Mouse (Mus musculus): ENCODE results near the gene Dffb.

GRCm38 (mm10) chr4:153928772-153929299 is 46.1 kb downstream of the Dffb start:
- TF ChIP-seq CTCF (IDR thresholded peaks at IDR 0.05; ENCODE audit: low read depth), result no peak
- no peak for TF ChIP-seq EP300 (IDR thresholded peaks at IDR 0.05; ENCODE audit: low read depth)

All from liver, embryonic 14.5 days (tissue).